Mouse (Mus musculus): ENCODE data around the gene Larp6.

DNA sequence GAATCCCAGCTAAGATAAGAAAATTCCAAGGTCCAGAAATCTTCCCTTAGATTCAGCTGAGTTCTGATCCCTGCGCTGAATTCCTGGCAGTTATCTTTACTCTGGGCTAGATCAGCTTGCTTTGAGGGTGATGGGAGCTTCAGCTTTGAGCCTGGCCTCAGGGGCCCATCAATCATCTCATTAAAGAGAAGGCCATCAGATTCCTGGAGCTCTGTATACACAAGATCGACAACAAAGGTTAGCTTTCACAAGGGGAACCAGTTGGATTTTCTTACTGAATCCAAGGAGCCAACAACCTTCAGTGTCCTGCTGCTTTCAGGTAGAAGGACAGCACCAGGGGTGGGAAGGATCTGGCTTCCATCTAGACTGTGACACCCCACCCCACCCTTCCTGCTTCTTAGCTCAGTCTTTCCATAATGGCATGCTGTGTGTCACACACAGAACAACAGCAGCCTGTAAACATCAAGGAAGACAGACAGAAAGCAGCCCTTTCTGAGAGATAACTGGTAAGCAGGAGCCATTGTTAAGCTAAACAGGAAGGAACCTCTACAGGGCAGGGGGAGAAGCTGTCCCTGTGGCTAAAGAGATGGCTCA is 74.8 kb downstream of the Larp6 start:
- TF ChIP-seq CTCF (IDR thresholded peaks at IDR 0.05) (no peak), EP300 (IDR thresholded peaks at IDR 0.05) (peak; percentile 35; the same call in 1 of the 2 replicates)

Data from lung, postnatal 0 days (tissue).